In genomic region chr1:59482331-59482695, GRCm38 (mm10) we compare ENCODE assay signal across 8 mouse cellular contexts. TPM values are rescaled to one million over a fixed set of nuclear protein-coding genes. Genes with fewer than 3 reads are reported as not detected.
DNase-seq lines count a peak whose midpoint lies in the region; ATAC-seq and TF ChIP-seq lines count a peak whose summit lies in the region.

Gene Fzd7, plus strand, starts transcription at chr1:59482424.

- peak within 1 kb of the TSS; percentile 65 for H3K27ac ChIP-seq in kidney, adult 2 months (ENCODE audit: insufficient read depth, low read depth, low read length)
- peak within 1 kb of the TSS; percentile 99 for H3K27ac ChIP-seq in embryonic facial prominence, embryonic 13.5 days
- peak within 1 kb of the TSS; percentile 84 for H3K27ac ChIP-seq in hindbrain, embryonic 12.5 days

- under 1% methylated on average over 35 of the region's 35 CpGs for WGBS in kidney, adult 2 months
- WGBS in embryonic facial prominence, embryonic 13.5 days: under 1% methylated on average over 35 of the region's 35 CpGs
- WGBS in hindbrain, embryonic 12.5 days: under 1% methylated on average over 33 of the region's 35 CpGs

- H3K4me2 ChIP-seq in embryonic facial prominence, embryonic 13.5 days: peak within 1 kb of the TSS; percentile 99
- peak within 1 kb of the TSS; percentile 98 for H3K4me2 ChIP-seq in hindbrain, embryonic 12.5 days (replicated peaks)

- TF ChIP-seq POLR2A in kidney, adult 2 months (IDR thresholded peaks at IDR 0.05; ENCODE audit: low read depth, low read length): no peak

- H3K9me3 ChIP-seq in E14TG2a.4 (ENCODE audit: low read length): no peaks in the 10 kb centered on the region
- no peaks in the 10 kb centered on the region for H3K9me3 ChIP-seq in embryonic facial prominence, embryonic 13.5 days
- H3K9me3 ChIP-seq in hindbrain, embryonic 12.5 days (replicated peaks): no peaks in the 10 kb centered on the region

- no peak for TF ChIP-seq CTCF in kidney, adult 2 months (conservative IDR thresholded peaks at IDR 0.05; ENCODE audit: insufficient read depth, insufficient read length, low read depth, low read length)
- TF ChIP-seq CTCF in E14TG2a.4 (conservative IDR thresholded peaks at IDR 0.05; ENCODE audit: low read length): no peak

- ATAC-seq in embryonic facial prominence, embryonic 13.5 days (ENCODE audit: insufficient number of reproducible peaks, insufficient read depth, low FRiP score, low TSS enrichment, low read depth): no peak; the same call in 1 of the 2 replicates
- ATAC-seq in hindbrain, embryonic 12.5 days (ENCODE audit: low FRiP score): peak; percentile 47

- H3K36me3 ChIP-seq in kidney, adult 2 months (ENCODE audit: control insufficient read depth, insufficient read depth, low read length): no peaks in the 10 kb centered on the region
- H3K36me3 ChIP-seq in E14TG2a.4 (ENCODE audit: insufficient read depth, low read length): peaks cover 43% of the 10 kb centered on the region
- H3K36me3 ChIP-seq in embryonic facial prominence, embryonic 13.5 days: peaks cover 7% of the 10 kb centered on the region
- H3K36me3 ChIP-seq in hindbrain, embryonic 12.5 days: no peaks in the 10 kb centered on the region

- H3K9ac ChIP-seq in embryonic facial prominence, embryonic 13.5 days: peak within 1 kb of the TSS; percentile 95
- H3K9ac ChIP-seq in hindbrain, embryonic 12.5 days: peak within 1 kb of the TSS; percentile 87

- peak within 1 kb of the TSS; percentile 58 for H3K4me3 ChIP-seq in kidney, adult 2 months (ENCODE audit: insufficient read depth, low read depth, low read length)
- peak within 1 kb of the TSS; percentile 93 for H3K4me3 ChIP-seq in E14TG2a.4 (replicated peaks; ENCODE audit: low read length)
- H3K4me3 ChIP-seq in embryonic facial prominence, embryonic 13.5 days: peak within 1 kb of the TSS; percentile 93
- peak within 1 kb of the TSS; percentile 79 for H3K4me3 ChIP-seq in hindbrain, embryonic 12.5 days

- peaks cover 5% of the 10 kb centered on the region; the same call in 1 of the 2 replicates for H3K4me1 ChIP-seq in kidney, adult 2 months (ENCODE audit: control insufficient read depth, insufficient read depth, low read length)
- peaks cover 67% of the 10 kb centered on the region for H3K4me1 ChIP-seq in E14TG2a.4 (replicated peaks; ENCODE audit: low read depth, low read length)
- H3K4me1 ChIP-seq in embryonic facial prominence, embryonic 13.5 days: peaks cover 50% of the 10 kb centered on the region
- H3K4me1 ChIP-seq in hindbrain, embryonic 12.5 days: peaks cover 42% of the 10 kb centered on the region

- no peak for DNase-seq in kidney, adult 2 months
- no peak for DNase-seq in kidney, adult 18-20 months
- DNase-seq in lung, postnatal 10 days: peak; percentile 69
- no peak for DNase-seq in c-Kit-positive CD71-positive TER-119-positive erythroid progenitor cells, embryonic 14.5 days (ENCODE audit: low spot score)
- DNase-seq in urinary bladder, adult 18-20 months (ENCODE audit: low spot score in 2 of 2): no peak

- H3K27me3 ChIP-seq in kidney, adult 2 months (replicated peaks; ENCODE audit: control insufficient read depth, insufficient read depth, low read length): no peaks in the 10 kb centered on the region
- H3K27me3 ChIP-seq in E14TG2a.4 (ENCODE audit: insufficient read depth, low read length): peaks cover 32% of the 10 kb centered on the region
- H3K27me3 ChIP-seq in embryonic facial prominence, embryonic 13.5 days: no peaks in the 10 kb centered on the region
- no peaks in the 10 kb centered on the region; the same call in none of the 2 replicates for H3K27me3 ChIP-seq in hindbrain, embryonic 12.5 days

RNA-seq across cellular contexts. Expression of gene Fzd7, which starts in this region (rescaled TPM):
- 8.6 and 12.6 TPM in 2 replicates for polyA plus RNA-seq in kidney, adult 2 months (2012; rRNA removed)
- polyA plus RNA-seq in embryonic facial prominence, embryonic 13.5 days (2015; fragmentation: Nextera tagmentation; extraction: Ambion mirVana): 13.4 and 13.7 TPM in 2 replicates
- 19.0 and 19.4 TPM in 2 replicates for polyA plus RNA-seq in hindbrain, embryonic 12.5 days (2016; fragmentation: Nextera tagmentation; extraction: Ambion mirVana)
